Mouse (Mus musculus) embryo, embryonic 10.5 days (tissue): Measurements from ENCODE around the gene Olfr103.

Source experiments
- DNase-seq: peaks from one replicate; pipeline ENCODE4 v3.0.0-alpha.2; 2015; ENCODE audit warnings: low spot score

The Olfr103 gene

GRCm38 (mm10) chr17:37339598-37339997 is at the start of gene Olfr103:
Olfr103 (minus strand) TSS chr17:37339698.
- no peak for DNase-seq

- DNase-seq, result no peak
Observed at GRCm38 (mm10) chr17:37378733-37379132, 39.2 kb upstream of the Olfr103 start, which contains the start of gene Olfr105-ps. Olfr105-ps (plus strand) TSS chr17:37379033.

GRCm38 (mm10) chr17:37359282-37359681 is 19.8 kb upstream of the Olfr103 start, which contains the start of gene Olfr104-ps:
Olfr104-ps (plus strand) TSS chr17:37359582.
- no peak for DNase-seq

DNA sequence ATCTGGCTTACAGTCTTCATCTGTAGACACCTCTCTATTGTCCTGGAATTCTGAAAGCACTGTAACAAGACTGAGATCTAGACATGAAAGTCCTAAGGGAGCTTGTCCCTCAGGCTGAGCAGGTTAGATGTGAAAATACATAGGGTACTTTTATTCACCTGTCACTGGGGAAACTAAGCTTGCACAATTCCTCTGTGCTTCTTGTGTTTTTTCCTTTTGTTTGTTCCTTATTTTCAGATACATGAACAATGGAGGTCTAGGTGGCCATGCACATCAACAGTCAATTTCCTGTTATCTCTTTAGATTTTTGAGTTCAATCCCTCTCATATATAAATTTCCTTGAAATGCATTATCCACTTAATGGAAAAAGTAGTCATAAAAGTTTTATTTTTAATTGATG is 22.5 kb downstream of the Olfr103 start, which contains the start of gene Olfr102:
TSS of gene Olfr102 (minus strand) at position 101 of the 400 bp plus-strand sequence.
- DNase-seq, result no peak

GRCm38 (mm10) chr17:37310146-37310699 is 29.3 kb downstream of the Olfr103 start:
- DNase-seq, result no peak

GRCm38 (mm10) chr17:37308483-37308882 is 31.0 kb downstream of the Olfr103 start:
- DNase-seq, result peak; percentile 19

DNA sequence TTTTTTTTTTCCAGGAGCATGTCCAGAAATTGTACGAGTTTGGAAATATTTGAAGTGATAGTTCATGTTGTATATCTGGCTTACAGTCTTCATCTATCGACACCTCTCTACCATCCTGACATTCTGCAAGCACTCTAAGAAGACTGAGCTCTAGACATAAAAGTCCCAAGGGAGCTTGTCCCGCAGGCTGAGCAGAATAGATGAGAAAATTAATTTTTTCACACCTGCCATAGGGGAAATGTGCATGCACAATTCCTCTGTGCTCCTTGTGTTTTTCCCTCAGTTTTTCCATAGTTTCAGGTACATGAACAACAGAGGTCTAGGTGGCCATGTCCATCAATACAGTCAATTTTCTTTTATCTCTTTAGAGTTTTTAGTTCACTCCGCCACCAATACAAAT is 35.3 kb downstream of the Olfr103 start, which contains the start of gene Olfr101:
TSS of gene Olfr101 (minus strand) at position 101 of the 400 bp plus-strand sequence.
- no peak for DNase-seq
